Mouse (Mus musculus): ENCODE results near the gene Ccdc47. TPM values are rescaled to one million over a fixed set of nuclear protein-coding genes. Genes with fewer than 3 reads are reported as not detected.

Ccdc47 gene
- polyA plus RNA-seq, 1 experiment, result 110 TPM

DNA sequence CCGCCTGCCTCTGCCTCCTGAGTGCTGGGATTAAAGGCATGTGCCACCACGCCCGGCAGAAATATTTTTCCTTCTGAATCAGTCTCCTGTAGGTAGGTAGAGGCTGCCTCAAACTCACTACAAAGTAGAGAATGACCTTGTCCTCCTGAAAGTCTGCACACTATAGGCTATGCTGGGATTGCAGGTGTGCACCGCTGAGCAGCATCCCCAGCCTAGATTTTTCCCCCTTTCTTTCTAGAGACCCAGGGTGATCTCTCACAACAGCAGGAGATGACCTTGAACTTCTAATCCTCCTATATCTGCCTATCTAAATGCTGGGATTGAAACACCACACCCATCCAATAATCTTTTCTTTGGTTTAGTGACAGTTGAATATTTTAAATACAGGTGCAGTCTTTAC is 28.8 kb downstream of the Ccdc47 start:
- TF ChIP-seq POLR2A (IDR thresholded peaks at IDR 0.05; ENCODE audit: low read depth, low read length) (no peak), CTCF (IDR thresholded peaks at IDR 0.05; ENCODE audit: borderline replicate concordance, insufficient read depth, low read length) (no peak)
- H3K27ac ChIP-seq (ENCODE audit: insufficient read depth, low read length), result no peak overlapping the region
- H3K4me1 ChIP-seq (ENCODE audit: control insufficient read depth, insufficient read depth, low read length), result peaks cover 2% of the 10 kb centered on the region; the same call in 1 of the 2 replicates
- H3K4me3 ChIP-seq (ENCODE audit: insufficient read depth, low read length), result no peak overlapping the region

DNA sequence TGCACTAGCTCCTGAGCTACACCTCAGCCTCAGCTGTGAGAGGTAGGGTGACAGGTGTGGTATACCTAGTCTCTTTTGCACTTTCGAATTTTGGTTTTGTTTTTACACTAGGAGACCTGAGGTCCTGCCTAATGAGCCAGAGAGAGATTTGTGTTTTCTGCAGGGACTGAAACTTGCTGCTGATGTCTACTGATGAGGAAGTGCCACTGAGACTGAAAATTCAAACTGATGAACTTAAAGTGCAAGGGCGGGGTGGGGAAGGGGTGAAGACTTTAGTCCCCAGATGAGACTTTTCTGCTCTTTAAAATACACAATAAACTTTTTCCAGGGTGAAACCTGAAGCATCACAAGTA is 35.7 kb downstream of the Ccdc47 start:
- Histone ChIP-seq H3K4me3 (ENCODE audit: insufficient read depth, low read length) (no peak overlapping the region), H3K27ac (ENCODE audit: insufficient read depth, low read length) (no peak overlapping the region), H3K4me1 (ENCODE audit: control insufficient read depth, insufficient read depth, low read length) (no peaks in the 10 kb centered on the region; the same call in 1 of the 2 replicates)
- TF ChIP-seq CTCF (IDR thresholded peaks at IDR 0.05; ENCODE audit: borderline replicate concordance, insufficient read depth, low read length), result no peak
- TF ChIP-seq POLR2A (IDR thresholded peaks at IDR 0.05; ENCODE audit: low read depth, low read length), result no peak

DNA sequence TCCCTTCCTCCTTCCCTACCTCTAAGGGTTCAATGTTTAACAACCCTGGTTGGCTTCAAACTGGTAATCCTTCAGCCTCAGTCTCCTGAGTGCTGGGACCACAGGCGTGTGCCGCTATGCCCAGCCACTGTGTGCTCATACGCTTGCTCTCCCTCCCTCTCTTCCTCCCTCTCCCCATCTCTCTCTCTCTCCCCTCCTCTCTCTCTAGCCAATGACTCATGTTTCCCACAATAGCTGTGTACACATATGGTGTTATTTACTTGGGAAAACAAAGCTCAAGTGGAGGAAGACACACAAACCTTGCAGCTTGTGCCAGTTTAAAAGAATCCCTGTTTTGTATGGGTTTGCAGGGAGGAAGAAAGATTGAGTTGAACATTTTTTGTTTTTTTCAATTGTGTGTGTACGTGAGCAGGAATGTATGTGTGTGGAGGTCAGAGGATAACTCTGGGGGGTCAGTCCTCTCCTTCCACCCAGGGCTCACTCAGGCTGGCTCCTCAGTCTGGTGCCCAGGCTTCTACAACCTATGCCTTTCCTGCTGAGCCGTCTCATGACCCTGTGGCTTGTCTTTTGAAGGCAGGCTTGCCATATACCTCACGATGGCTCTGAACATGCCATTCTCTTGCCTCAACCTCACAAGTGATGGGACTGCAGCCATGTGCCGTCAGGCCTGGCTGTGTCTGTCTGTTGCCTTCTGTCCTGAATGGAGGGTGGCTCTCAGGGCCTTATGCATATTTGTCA is 36.3 kb downstream of the Ccdc47 start:
- TF ChIP-seq CTCF (IDR thresholded peaks at IDR 0.05; ENCODE audit: borderline replicate concordance, insufficient read depth, low read length) (no peak), POLR2A (IDR thresholded peaks at IDR 0.05; ENCODE audit: low read depth, low read length) (no peak)
- no peaks in the 10 kb centered on the region; the same call in 1 of the 2 replicates for H3K4me1 ChIP-seq (ENCODE audit: control insufficient read depth, insufficient read depth, low read length)
- no peak overlapping the region for H3K4me3 ChIP-seq (ENCODE audit: insufficient read depth, low read length)
- no peak overlapping the region for H3K27ac ChIP-seq (ENCODE audit: insufficient read depth, low read length)

DNA sequence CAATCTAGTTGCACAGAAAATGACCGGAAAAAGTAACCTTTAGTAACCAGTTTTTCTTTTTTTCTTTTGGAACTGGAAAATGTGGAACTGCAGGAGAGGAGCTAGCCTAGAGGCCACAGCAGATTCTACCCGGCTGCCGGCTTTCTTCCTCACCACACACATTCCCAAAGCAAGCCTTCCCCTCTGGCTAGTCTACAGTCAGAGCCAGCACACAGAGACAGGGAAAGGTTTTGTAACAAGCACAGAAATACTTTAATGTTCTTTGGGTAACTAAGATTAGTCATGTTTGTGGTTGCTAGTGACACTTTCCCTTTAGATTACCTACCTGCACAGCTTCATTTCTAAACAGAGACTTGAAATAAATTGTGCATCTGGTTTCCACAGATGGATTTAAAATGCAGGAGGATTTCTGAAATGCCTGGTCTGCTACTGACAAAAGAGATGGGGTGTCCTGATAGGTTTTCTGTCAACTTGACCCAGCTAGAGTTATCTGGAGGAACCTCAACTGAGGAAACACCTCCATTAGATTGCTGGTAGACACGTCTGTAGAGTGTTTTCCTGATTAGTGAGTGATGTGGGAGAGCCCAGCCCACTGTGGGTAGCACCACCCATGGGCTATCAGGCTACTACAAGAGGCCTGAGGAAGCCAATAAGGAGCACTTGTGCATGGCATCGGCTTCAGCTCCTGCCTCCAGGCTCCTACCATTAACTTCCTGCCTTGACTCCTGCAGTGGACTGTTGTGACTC is 37.9 kb downstream of the Ccdc47 start:
- Histone ChIP-seq H3K4me3 (ENCODE audit: insufficient read depth, low read length) (no peak overlapping the region), H3K4me1 (ENCODE audit: control insufficient read depth, insufficient read depth, low read length) (no peaks in the 10 kb centered on the region; the same call in 1 of the 2 replicates), H3K27ac (ENCODE audit: insufficient read depth, low read length) (no peak overlapping the region)
- no peak for TF ChIP-seq POLR2A (IDR thresholded peaks at IDR 0.05; ENCODE audit: low read depth, low read length)
- TF ChIP-seq CTCF (IDR thresholded peaks at IDR 0.05; ENCODE audit: borderline replicate concordance, insufficient read depth, low read length), result no peak

DNA sequence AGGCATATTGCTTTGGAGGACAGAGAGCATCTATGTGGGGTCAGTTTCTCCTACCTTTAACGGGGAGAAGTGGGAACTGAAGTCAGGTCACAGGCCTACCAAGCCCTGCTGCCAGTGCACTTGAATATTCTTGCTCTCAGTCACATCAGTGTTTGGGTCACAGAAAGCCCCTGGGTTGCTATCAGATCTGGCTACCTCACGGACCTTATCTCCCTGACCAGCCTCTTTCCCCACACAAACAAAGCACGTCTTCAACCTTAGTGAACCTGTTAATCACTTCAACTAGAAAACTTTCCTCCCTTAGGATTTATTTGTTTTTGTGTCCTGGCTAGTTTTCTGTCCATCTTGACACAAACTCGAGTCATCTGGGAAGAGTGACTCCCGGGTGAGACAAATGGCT is 39.8 kb downstream of the Ccdc47 start:
- Histone ChIP-seq H3K4me1 (ENCODE audit: control insufficient read depth, insufficient read depth, low read length) (no peaks in the 10 kb centered on the region; the same call in 1 of the 2 replicates), H3K4me3 (ENCODE audit: insufficient read depth, low read length) (no peak overlapping the region), H3K27ac (ENCODE audit: insufficient read depth, low read length) (no peak overlapping the region)
- TF ChIP-seq CTCF (IDR thresholded peaks at IDR 0.05; ENCODE audit: borderline replicate concordance, insufficient read depth, low read length) (no peak), POLR2A (IDR thresholded peaks at IDR 0.05; ENCODE audit: low read depth, low read length) (no peak)

DNA sequence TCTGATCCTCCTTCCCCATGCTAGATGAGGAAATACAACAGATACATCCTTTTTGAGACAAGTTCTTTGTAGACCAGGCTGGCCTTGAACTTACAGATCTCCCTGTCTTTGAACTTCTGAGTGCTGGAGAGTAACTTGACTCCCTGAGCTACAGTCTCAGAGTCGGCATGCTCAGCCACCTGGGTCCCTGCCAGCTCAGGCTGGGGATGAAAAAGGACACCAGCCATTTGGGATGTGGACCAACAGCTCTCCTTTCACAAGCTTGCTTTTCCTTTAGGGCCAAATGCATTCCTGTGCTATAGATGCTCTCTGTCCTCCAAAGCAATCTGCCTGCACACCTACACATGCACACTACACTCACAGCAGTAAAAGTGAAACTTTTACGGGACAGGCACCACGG is 41.1 kb downstream of the Ccdc47 start:
- no peaks in the 10 kb centered on the region; the same call in 1 of the 2 replicates for H3K4me1 ChIP-seq (ENCODE audit: control insufficient read depth, insufficient read depth, low read length)
- no peak overlapping the region for H3K27ac ChIP-seq (ENCODE audit: insufficient read depth, low read length)
- H3K4me3 ChIP-seq (ENCODE audit: insufficient read depth, low read length), result no peak overlapping the region
- TF ChIP-seq CTCF (IDR thresholded peaks at IDR 0.05; ENCODE audit: borderline replicate concordance, insufficient read depth, low read length), result no peak
- TF ChIP-seq POLR2A (IDR thresholded peaks at IDR 0.05; ENCODE audit: low read depth, low read length), result no peak

DNA sequence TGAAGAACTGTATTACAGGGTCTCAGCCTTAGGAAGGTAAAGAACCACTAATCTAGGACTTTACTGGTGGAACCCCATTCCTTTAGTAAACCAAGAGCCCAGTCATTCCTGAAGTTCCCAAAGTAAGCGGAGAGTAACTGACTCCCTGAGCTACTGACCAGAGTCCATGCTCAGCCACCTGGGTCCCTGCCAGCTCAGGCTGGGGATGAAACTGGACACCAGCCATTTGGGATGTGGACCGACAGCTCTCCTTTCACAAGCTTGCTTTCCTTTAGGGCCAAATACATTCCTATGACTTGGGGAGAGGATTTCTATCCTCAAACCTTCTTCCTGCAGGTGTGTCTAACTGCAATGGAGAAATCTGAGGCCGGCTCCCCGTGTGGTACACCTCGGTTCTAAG is 41.8 kb downstream of the Ccdc47 start:
- no peak for TF ChIP-seq CTCF (IDR thresholded peaks at IDR 0.05; ENCODE audit: borderline replicate concordance, insufficient read depth, low read length)
- no peak for TF ChIP-seq POLR2A (IDR thresholded peaks at IDR 0.05; ENCODE audit: low read depth, low read length)
- Histone ChIP-seq H3K4me3 (ENCODE audit: insufficient read depth, low read length) (no peak overlapping the region), H3K27ac (ENCODE audit: insufficient read depth, low read length) (no peak overlapping the region), H3K4me1 (ENCODE audit: control insufficient read depth, insufficient read depth, low read length) (no peaks in the 10 kb centered on the region; the same call in 1 of the 2 replicates)

DNA sequence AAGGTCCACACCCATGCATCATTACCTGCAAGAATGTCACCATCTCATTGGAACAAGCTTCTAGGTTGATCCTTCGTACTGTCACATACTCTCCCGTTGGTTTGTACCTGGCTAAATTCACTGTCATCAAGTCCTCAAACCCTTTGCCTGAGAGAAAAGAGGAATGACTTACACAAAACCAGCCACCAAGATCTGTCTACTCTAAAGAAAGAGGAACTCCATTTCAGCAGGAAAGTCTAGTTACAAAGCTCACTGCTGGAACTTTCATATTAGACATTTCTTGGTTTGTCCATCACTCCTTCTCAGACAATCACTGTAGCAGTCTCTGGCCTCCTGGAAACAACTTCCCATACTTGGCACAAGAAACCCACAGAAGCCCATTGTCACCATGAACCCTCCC is 42.9 kb downstream of the Ccdc47 start:
- TF ChIP-seq POLR2A (IDR thresholded peaks at IDR 0.05; ENCODE audit: low read depth, low read length), result no peak
- no peak for TF ChIP-seq CTCF (IDR thresholded peaks at IDR 0.05; ENCODE audit: borderline replicate concordance, insufficient read depth, low read length)
- H3K27ac ChIP-seq (ENCODE audit: insufficient read depth, low read length), result no peak overlapping the region
- no peaks in the 10 kb centered on the region; the same call in 1 of the 2 replicates for H3K4me1 ChIP-seq (ENCODE audit: control insufficient read depth, insufficient read depth, low read length)
- H3K4me3 ChIP-seq (ENCODE audit: insufficient read depth, low read length), result no peak overlapping the region

DNA sequence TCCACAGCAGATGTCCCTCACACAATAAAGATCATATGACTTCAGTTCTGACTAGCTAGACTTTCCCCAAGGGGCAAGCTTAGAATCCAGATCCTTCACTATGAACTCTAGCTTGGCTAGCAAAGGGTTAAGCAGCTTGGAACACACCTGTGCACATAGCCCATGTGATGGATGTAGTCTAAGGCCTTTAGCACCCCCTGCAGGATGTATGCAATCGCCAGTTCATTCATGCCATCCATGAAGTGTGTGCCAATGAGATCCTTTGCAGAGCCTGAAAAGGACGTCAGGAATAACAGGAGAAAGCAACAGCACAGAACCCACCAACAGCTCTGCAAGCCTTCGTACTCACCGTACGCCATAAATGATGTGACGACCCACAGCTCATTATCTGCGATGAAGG is 45.3 kb downstream of the Ccdc47 start:
- Histone ChIP-seq H3K4me3 (ENCODE audit: insufficient read depth, low read length) (no peak overlapping the region), H3K4me1 (ENCODE audit: control insufficient read depth, insufficient read depth, low read length) (no peaks in the 10 kb centered on the region; the same call in 1 of the 2 replicates), H3K27ac (ENCODE audit: insufficient read depth, low read length) (no peak overlapping the region)
- TF ChIP-seq POLR2A (IDR thresholded peaks at IDR 0.05; ENCODE audit: low read depth, low read length), result no peak
- TF ChIP-seq CTCF (IDR thresholded peaks at IDR 0.05; ENCODE audit: borderline replicate concordance, insufficient read depth, low read length), result no peak

DNA sequence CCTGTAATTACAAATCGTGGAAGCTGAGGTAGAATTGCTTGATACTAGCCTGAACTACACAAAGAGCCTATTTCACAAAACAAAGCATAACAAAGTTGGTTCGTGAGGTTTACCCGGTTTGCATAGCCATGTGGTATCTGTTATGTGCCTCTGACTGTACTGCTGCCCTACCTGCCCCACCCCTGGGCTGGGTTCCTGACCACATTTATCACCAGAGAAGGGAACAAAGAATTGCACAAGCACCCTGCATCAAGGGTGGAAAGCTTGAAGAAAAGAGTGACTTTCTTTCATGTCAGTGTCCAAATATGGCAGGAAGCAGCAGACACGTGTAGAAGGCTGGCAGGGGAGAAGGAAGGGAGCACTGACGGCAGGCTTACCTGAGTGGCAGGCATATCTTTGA is 48.7 kb downstream of the Ccdc47 start:
- Histone ChIP-seq H3K4me3 (ENCODE audit: insufficient read depth, low read length) (no peak overlapping the region), H3K27ac (ENCODE audit: insufficient read depth, low read length) (no peak overlapping the region), H3K4me1 (ENCODE audit: control insufficient read depth, insufficient read depth, low read length) (no peaks in the 10 kb centered on the region; the same call in 1 of the 2 replicates)
- TF ChIP-seq POLR2A (IDR thresholded peaks at IDR 0.05; ENCODE audit: low read depth, low read length), result no peak
- no peak for TF ChIP-seq CTCF (IDR thresholded peaks at IDR 0.05; ENCODE audit: borderline replicate concordance, insufficient read depth, low read length)
